Mouse (Mus musculus): Measurements from ENCODE around the gene Nudt1.

DNA sequence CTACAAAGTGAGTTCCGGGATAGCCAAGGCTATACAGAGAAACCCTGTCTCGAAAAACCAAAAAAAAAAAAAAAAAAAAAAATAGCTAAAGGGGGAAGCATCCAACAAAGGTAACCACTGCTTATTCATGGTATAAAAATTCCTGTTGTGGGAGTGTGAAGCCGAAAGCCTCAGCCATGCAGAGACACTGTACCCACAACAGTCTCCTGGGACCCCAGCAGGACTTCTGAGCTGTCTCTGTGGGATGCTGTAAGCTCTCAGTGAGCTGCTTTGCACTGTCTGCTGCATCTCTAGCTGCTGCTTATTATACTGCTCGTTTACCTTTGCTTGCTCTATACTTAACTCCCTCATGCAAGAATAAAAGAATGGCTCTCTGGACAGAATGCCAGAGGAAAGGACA is 23.2 kb upstream of the Nudt1 start:
- TF ChIP-seq CTCF (IDR thresholded peaks at IDR 0.05; ENCODE audit: borderline replicate concordance, control insufficient read depth, extremely low read depth, insufficient read depth, low read length, poor library complexity) (no peak), POLR2A (IDR thresholded peaks at IDR 0.05; ENCODE audit: control insufficient read depth, extremely low read depth, insufficient read depth, low read length, poor library complexity) (no peak)
